Mouse (Mus musculus) CH12.LX (cell line): Measurements from ENCODE around the gene Gal3st3. TPM values are rescaled to one million over a fixed set of nuclear protein-coding genes. Genes with fewer than 3 reads are reported as not detected.
A peak's percentile ranks its signal among the peaks of the same experiment; 100 is the strongest.

Experiments
- DNase-seq: peaks from one replicate; pipeline ENCODE4 v3.0.0-alpha.2; 2013; ENCODE audit errors: extremely low read depth
- H3K27ac ChIP-seq: 2 replicates; pipeline ENCODE4 v1.5.1; 2012; ENCODE audit warnings: low read depth, mild to moderate bottlenecking, control low read depth, moderate library complexity; ENCODE audit not compliant: insufficient read depth
- H3K27me3 ChIP-seq: replicated peaks from 2 replicates; pipeline ENCODE3; 2012; ENCODE audit warnings: inconsistent platforms
- H3K36me3 ChIP-seq, 2 experiments: replicated peaks in 1 of 2; 2 replicates each; pipeline versions ENCODE3 to v1.6.1; 2012; ENCODE audit warnings: inconsistent platforms in 1 of 2, low read length in 1 of 2, mild to moderate bottlenecking in 1 of 2, mixed read lengths in 1 of 2, moderate library complexity in 1 of 2; ENCODE audit not compliant: control insufficient read depth in 1 of 2, insufficient read depth in 1 of 2
- H3K4me1 ChIP-seq, 2 experiments: 2 replicates each; pipeline ENCODE4 v1.6.1; 2012; ENCODE audit warnings: inconsistent platforms in 1 of 2, moderate library complexity in 1 of 2; ENCODE audit not compliant: insufficient read depth in 2 of 2, control insufficient read depth in 1 of 2
- H3K4me2 ChIP-seq: 2 replicates; pipeline ENCODE4 v1.6.1; 2012; ENCODE audit warnings: low read depth, mild to moderate bottlenecking, control low read depth; ENCODE audit not compliant: poor library complexity, insufficient read depth, severe bottlenecking
- H3K4me3 ChIP-seq, 3 experiments: fragments of 150-350 bp in 1 of 3; sonication (generic) in 1 of 3; replicated peaks in 1 of 3; 2 replicates each; pipeline versions ENCODE3 to v1.5.1; 2011 to 2012; ENCODE audit warnings: low read depth in 2 of 3, low read length in 2 of 3, mild to moderate bottlenecking in 2 of 3, moderate library complexity in 2 of 3, control low read depth in 1 of 3, improper control_type of control experiment in 1 of 3, inconsistent platforms in 1 of 3, mixed read lengths in 1 of 3; ENCODE audit not compliant: poor library complexity in 1 of 3
- H3K79me2 ChIP-seq: replicated peaks from 2 replicates; pipeline ENCODE4 v1.6.1; 2012; ENCODE audit warnings: mild to moderate bottlenecking, moderate library complexity; ENCODE audit not compliant: control insufficient read depth, poor library complexity, insufficient read depth, severe bottlenecking; ENCODE audit errors: extremely low read depth
- H3K9ac ChIP-seq: 2 replicates; pipeline ENCODE4 v1.6.1; 2012; ENCODE audit warnings: low read depth, mild to moderate bottlenecking, control low read depth, moderate library complexity; ENCODE audit not compliant: insufficient read depth
- H3K9me3 ChIP-seq: replicated peaks from 2 replicates; pipeline ENCODE3; 2012; ENCODE audit warnings: low read length, inconsistent platforms, mixed read lengths
- CTCF ChIP-seq, 2 experiments: IDR thresholded peaks in 1 of 2; conservative IDR thresholded peaks in 1 of 2; 2 replicates each; pipeline ENCODE4 v1.5.1; 2011 to 2012; ENCODE audit warnings: low read depth in 2 of 2, low read length in 2 of 2, improper control_type of control experiment in 1 of 2, inconsistent platforms in 1 of 2, mild to moderate bottlenecking in 1 of 2, moderate library complexity in 1 of 2
- ELF1 ChIP-seq: IDR thresholded peaks from 2 replicates; pipeline ENCODE4 v1.6.1; 2014; ENCODE audit warnings: low read depth, mild to moderate bottlenecking, inconsistent platforms, low read length, improper control_type of control experiment
- EP300 ChIP-seq: IDR thresholded peaks from 2 replicates; pipeline ENCODE4 v1.6.1; 2011; ENCODE audit warnings: low read length, improper control_type of control experiment
- IRF4 ChIP-seq: IDR thresholded peaks from 2 replicates; pipeline ENCODE4 v1.6.1; 2014; ENCODE audit warnings: low read depth, mild to moderate bottlenecking, inconsistent platforms, low read length, improper control_type of control experiment
- JUND ChIP-seq: conservative IDR thresholded peaks from 2 replicates; pipeline ENCODE4 v1.6.1; 2011; ENCODE audit warnings: low read depth, low read length, improper control_type of control experiment
- MAX ChIP-seq: IDR thresholded peaks from 2 replicates; pipeline ENCODE4 v1.6.1; 2011; ENCODE audit warnings: low read length, improper control_type of control experiment
- MAZ ChIP-seq: IDR thresholded peaks from 2 replicates; pipeline ENCODE4 v1.6.1; 2012; ENCODE audit warnings: low read depth, mild to moderate bottlenecking, inconsistent platforms, low read length, improper control_type of control experiment, moderate library complexity
- MEF2A ChIP-seq: IDR thresholded peaks from 2 replicates; pipeline ENCODE4 v1.6.1; 2014; ENCODE audit warnings: low read depth, mild to moderate bottlenecking, inconsistent platforms, low read length, improper control_type of control experiment, borderline replicate concordance
- MYC ChIP-seq: IDR thresholded peaks from 2 replicates; pipeline ENCODE4 v1.6.1; 2011; ENCODE audit warnings: low read depth, mild to moderate bottlenecking, improper control_type of control experiment, low read length
- PAX5 ChIP-seq: IDR thresholded peaks from 2 replicates; pipeline ENCODE4 v1.6.1; 2012; ENCODE audit warnings: low read length, inconsistent platforms, mixed read lengths
- POLR2A ChIP-seq: IDR thresholded peaks from 2 replicates; pipeline ENCODE4 v1.6.1; 2011; ENCODE audit warnings: low read depth, mild to moderate bottlenecking, improper control_type of control experiment, low read length
- POLR2AphosphoS2 ChIP-seq: IDR thresholded peaks from 2 replicates; pipeline ENCODE4 v1.6.1; 2011; ENCODE audit warnings: low read depth, low read length, improper control_type of control experiment
- RAD21 ChIP-seq: IDR thresholded peaks from 2 replicates; pipeline ENCODE4 v1.6.1; 2011; ENCODE audit warnings: low read depth, mild to moderate bottlenecking, low read length, improper control_type of control experiment, moderate library complexity
- SMC3 ChIP-seq: IDR thresholded peaks from 2 replicates; pipeline ENCODE4 v1.6.1; 2011; ENCODE audit warnings: low read depth, low read length, improper control_type of control experiment
- UBTF ChIP-seq: IDR thresholded peaks from 2 replicates; pipeline ENCODE4 v1.6.1; 2012; ENCODE audit warnings: low read depth, mild to moderate bottlenecking, inconsistent platforms, low read length, improper control_type of control experiment, moderate library complexity
- ZC3H11A ChIP-seq: IDR thresholded peaks from 2 replicates; pipeline ENCODE4 v1.6.1; 2012; ENCODE audit warnings: low read depth, mild to moderate bottlenecking, inconsistent platforms, low read length, improper control_type of control experiment
- ZNF384 ChIP-seq: IDR thresholded peaks from 2 replicates; pipeline ENCODE4 v1.6.1; 2012; ENCODE audit warnings: low read depth, low read length, improper control_type of control experiment, inconsistent platforms
- dilution Hi-C: fragments of 300-500 bp; cut with MboI; formaldehyde crosslinking; loops from 2 replicates; pipeline ENCODE4 v1.14.3; 2020; ENCODE audit warnings: low sequenced_read_pairs; ENCODE audit not compliant: extremely low pct_unique_long_range_greater_than_20kb, extremely low pct_ligation_motif_present
- in situ Hi-C: fragments of 300-500 bp; cut with MboI; formaldehyde crosslinking; loops from 3 replicates; pipeline ENCODE4 v1.14.3; 2019; ENCODE audit warnings: low sequenced_read_pairs, low pct_ligation_motif_present, low pct_unique_long_range_greater_than_20kb, mixed read lengths
- polyA plus RNA-seq: library from polyadenylated mRNA; unstranded; fragments of >175 nt; gene quantifications from 2 replicates; pipeline ENCODE4 v1.2.1, GENCODE M21; 2012; ENCODE audit warnings: low read depth; ENCODE audit not compliant: insufficient read length
- total RNA-seq, 2 experiments: library from RNA; depleted of rRNA; stranded (reverse); fragments of 300-350 nt in 1 of 2; fragments of >200 nt in 1 of 2; gene quantifications; 2 replicates each; pipeline ENCODE4 v1.2.3; 2012 to 2014

Gal3st3 gene
- total and polyA plus RNA-seq, 3 experiments: not detected

- Histone ChIP-seq H3K27me3 (peaks cover 3% of the 10 kb centered on the region), H3K36me3 (no peaks in the 10 kb centered on the region), H3K4me1 (peaks cover 0 to 4% of the 10 kb centered on the region in 2 experiments; a peak in 1 of 4 replicates), H3K4me3 (no peak overlapping the region), H3K27ac (no peak overlapping the region), H3K9me3 (no peaks in the 10 kb centered on the region), H3K79me2 (no peaks in the 10 kb centered on the region), H3K9ac (no peak overlapping the region), H3K4me2 (no peak overlapping the region)
- TF ChIP-seq POLR2A: no peak
- TF ChIP-seq EP300: no peak
- no peak; the same call in 1 of the 2 replicates for TF ChIP-seq JUND
- no peak for TF ChIP-seq POLR2AphosphoS2
- TF ChIP-seq ZNF384: no peak
- peak; percentile 93 to 97 for TF ChIP-seq CTCF (conservative IDR thresholded peaks at IDR 0.05 in 1 of 2, IDR thresholded peaks at IDR 0.05 in 1 of 2; ENCODE audit: low read depth in 2 of 2, low read length in 2 of 2)
- TF ChIP-seq SMC3: peak; percentile 92
- no peak for TF ChIP-seq MEF2A
- TF ChIP-seq RAD21: peak; percentile 77
- no peak for TF ChIP-seq MAZ
- TF ChIP-seq UBTF: no peak
- TF ChIP-seq IRF4: no peak
- 0 out of 2 replicates have a peak, but pooled peaks have one; percentile 56 for TF ChIP-seq MYC
- TF ChIP-seq ELF1: no peak
- peak; percentile 80 for DNase-seq
- in situ Hi-C loops: loop anchor here (5.0 kb wide), 2 partner anchors 36 to 64 kb away; partner anchors contain the start of gene Tsga10ip
- dilution Hi-C loops: no loop called here
Measured at GRCm38 (mm10) chr19:5337975-5338374, 39.8 kb downstream of the Gal3st3 start.

GRCm38 (mm10) chr19:5341360-5341759 is 43.2 kb downstream of the Gal3st3 start:
- DNase-seq: no peak
- Histone ChIP-seq H3K4me3 (no peak overlapping the region), H3K79me2 (no peaks in the 10 kb centered on the region), H3K27ac (no peak overlapping the region), H3K27me3 (peaks cover 3% of the 10 kb centered on the region), H3K9me3 (no peaks in the 10 kb centered on the region), H3K4me2 (no peak overlapping the region), H3K9ac (no peak overlapping the region), H3K36me3 (no peaks in the 10 kb centered on the region), H3K4me1 (peaks cover 0 to 4% of the 10 kb centered on the region in 2 experiments; a peak in 1 of 4 replicates)
- in situ Hi-C loops (no loop called here), dilution Hi-C loops (no loop called here)
- TF ChIP-seq ZC3H11A (no peak), MAX (no peak), PAX5 (no peak)
